Mouse (Mus musculus): ENCODE data around the gene Narfl.
"Not testable (repeated sequence)": the region's sequence is repeated elsewhere in the genome, so short reads cannot be mapped to it uniquely, and the experiment has no call there.

The Narfl gene

DNA sequence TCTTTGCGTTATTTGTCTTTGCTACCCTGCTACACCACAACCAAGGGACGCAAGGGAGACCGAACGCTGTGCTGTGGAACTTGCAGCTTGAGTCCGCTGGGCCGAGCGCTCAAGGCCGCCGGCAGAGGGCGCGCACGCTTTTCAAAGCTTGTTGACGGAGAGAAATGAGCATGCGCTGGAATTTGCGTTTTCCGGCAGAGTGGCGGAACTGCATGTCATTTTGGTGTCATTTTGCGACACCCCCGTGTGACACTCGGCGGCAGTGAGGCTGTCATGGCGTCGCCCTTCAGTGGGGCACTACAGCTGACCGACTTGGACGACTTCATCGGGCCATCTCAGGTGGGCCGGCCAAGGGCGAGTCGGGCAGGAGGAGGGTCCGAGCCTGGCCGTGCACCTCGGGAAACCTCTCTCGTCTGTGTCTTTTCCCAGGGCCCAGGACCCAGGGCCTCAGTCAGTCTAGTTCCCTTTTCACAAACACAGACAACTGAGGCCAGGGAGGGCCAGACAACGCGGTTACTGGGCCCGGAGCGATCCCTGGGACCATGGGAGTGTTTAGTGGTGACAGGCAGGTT lies at the start of gene Narfl:
Gene Narfl, plus strand, starts transcription at position 228 of the 572 bp plus-strand sequence.
- peak; percentile 92 to 95 for DNase-seq (ENCODE audit: low spot score in 2 of 2)

DNA sequence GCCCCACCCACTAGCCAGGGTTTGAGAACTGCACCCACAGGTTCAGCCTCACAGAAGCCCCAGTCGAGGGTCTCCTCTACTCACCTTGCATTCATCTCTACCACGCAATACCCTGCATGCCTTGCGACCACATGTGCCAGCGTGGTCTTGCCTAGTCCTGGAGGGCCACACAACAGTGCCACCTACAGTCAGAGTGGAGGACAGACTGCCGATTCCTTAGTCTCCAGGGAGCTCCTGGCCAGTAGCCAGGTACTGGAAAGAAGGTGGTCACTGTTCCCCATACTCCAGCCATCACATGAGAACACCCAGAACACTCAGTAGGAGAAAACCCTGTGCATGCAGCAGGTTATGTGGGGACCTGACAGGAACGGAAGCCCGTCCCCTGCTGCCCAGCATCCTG lies 49.7 kb upstream of the Narfl start:
- no peak for DNase-seq (ENCODE audit: low spot score in 2 of 2)

DNA sequence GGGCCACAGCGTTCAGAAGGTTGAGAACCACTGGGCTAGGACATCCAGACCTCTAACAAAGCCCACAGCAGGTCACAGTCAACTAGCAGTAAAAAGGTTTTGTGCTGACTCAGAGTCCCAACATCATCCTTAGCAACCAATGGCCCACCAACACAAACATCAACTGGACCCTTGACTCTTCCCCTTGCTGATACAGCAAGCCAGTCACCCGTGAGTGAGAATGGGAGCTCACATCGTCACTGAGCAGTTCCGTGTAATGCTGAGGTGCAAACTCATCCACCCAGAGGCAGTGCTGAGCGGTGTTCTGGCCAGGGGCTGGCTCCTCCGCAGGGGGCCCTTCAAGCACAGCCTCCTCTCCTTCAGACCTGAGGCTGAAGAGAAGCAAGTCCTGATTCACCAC lies 48.3 kb upstream of the Narfl start:
- DNase-seq (ENCODE audit: low spot score in 2 of 2), result no peak

DNA sequence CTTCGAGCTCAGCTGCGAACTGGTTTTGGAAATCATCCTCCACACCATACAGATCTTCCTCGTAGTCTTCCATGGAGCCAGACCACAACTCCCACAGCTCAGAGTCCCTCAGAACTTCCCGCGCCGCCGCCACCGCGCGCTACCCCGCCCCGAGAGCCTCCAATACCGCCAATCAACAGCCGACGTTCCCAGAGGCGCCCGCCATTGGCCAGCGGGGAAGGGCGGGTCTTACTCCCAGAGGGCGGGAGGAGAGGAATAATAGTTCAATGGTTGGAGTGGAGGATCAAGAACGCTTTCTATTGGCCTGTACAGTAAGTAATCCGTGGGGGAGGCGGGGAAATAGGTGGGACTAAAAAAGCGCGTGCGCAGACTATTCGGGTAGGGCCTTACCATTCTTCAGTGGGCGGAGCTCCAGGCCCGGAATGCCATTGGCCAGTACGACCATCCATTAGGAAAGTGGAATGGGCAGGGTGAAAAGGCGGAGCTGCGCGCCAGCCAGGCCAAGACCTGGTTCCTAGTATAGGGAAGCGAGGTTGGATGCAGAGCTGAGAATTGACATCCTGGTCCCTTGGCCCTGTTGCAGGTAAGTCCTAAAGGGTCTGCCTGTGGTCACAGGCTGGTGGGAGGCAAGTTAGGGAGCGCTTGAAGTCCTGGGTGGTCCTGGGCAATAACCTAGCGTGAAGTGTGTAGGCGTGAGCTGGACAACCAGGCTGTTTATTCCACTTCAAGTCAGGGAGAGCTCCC lies 46.1 kb upstream of the Narfl start, which contains the start of the genes Chtf18 and Rpusd1:
Gene Chtf18, minus strand, starts transcription at position 155 of the 744 bp plus-strand sequence.
Gene Rpusd1, plus strand, starts transcription at position 406 of the 744 bp plus-strand sequence.
- DNase-seq (ENCODE audit: low spot score in 2 of 2), result peak; percentile 99 to 100

DNA sequence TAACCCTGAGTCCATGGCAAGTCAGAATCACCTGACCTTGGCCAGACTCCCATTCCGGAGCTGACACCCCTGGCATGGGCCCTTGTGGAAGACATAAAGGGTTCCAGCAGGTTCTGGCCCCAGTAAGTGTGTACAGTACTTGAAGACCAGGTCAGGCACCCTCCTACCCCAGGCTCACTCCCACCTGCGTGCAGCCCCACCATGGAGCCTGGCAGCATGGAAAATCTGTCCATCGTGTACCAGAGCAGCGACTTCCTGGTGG lies 45.6 kb upstream of the Narfl start:
- peak in 1 of 2 experiments; percentile 10 for DNase-seq (ENCODE audit: low spot score in 2 of 2)

DNA sequence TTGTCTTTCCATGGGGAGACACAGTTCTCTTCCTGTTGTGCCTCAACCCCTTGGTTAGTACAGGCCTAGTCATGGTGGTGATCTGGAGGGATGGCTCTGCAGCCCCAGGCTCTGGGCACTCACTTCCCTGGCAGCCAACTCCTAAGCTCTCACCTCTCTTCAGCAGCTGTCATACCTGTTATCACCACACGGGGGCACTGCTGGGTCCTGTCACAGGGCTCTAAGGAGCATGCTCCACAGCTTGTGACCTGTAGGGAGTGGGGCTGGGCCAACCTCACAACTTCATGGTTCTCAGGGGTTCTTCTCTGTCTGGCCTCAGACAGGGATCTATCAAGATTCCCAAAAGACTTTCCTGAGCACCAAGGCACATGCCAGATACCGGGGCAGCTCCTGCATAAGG lies 41.5 kb upstream of the Narfl start:
- peak; percentile 61 to 65 for DNase-seq (ENCODE audit: low spot score in 2 of 2)

DNA sequence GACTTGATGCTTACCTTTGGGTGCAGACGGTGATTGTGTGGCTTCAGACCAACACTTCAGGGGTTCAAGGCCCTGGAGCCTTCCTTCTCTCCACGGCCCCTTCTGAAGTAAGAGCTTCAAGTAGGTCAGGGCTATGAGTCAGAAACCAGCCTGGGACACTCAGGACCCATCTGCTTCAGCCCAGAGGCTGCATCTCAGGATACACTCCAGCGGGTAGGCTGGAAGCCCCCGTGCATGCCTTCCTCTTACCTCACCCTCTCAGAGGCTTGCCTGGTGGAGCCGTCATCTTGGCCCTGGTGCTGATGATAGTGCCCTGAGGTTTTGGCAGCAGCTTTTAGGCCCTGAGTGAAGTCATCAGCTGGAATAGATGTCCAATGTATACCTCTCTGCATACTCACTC lies 38.3 kb upstream of the Narfl start:
- no peak for DNase-seq (ENCODE audit: low spot score in 2 of 2)

DNA sequence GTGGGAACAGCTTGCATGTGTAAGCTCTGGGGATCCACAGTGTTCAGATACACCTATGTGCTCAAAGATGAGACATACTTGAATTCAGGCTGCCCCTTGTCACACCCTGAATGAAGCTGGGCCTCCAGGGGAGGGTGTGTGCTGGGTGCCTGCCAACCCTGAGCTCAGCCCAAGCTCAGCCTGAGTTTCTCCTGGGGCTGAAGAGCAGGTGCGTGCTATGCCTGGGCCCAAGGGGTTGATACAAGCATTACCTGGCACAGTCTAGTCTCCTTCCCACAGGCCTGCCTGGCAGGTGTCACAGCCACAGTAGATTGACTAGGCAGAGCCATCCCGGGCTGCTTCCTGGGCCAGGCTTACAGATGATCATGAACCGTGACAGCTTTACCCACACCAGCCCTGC lies 37.8 kb upstream of the Narfl start, which contains the start of gene Mslnl:
Gene Mslnl, plus strand, starts transcription at position 298 of the 400 bp plus-strand sequence.
- no peak for DNase-seq (ENCODE audit: low spot score in 2 of 2)

DNA sequence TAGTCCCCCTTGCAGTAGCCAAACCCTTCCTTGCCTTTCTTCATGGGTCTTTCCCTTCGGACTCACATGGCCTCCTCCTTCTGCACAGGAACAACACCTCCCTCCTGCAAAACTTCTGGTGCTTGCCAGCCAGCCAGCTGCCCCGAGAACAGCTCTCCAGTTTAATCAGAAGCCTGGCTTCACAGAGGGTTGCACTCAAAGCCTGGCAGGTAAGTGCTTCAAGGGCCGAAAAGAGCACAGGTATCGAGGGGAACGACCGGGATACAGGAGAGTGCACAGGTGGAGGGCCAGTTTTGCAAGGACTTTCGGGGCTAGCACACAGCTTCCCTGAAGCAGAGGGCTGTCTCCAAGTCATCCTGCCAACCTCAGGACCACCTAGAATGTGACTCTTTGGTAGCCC lies 34.7 kb upstream of the Narfl start:
- no peak for DNase-seq (ENCODE audit: low spot score in 2 of 2)

DNA sequence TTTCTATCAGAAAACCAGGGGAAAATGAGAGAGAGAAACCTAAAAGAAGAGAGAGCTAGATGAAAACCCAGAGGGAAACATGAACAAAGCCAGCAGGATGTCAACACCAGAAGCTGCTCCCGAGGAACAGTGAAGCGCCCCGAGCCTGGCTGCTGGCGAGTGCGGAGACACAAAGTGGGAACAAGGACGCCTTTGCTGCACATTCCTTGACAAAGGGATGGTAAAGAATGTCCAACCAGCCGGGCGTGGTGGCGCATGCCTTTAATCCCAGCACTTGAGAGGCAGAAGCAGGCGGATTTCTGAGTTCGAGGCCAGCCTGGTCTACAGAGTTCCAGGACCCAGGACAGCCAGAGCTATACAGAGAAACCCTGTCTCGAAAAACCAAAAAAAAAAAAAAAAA lies 32.1 kb upstream of the Narfl start:
- DNase-seq (ENCODE audit: low spot score in 2 of 2), result not testable (repeated sequence)

DNA sequence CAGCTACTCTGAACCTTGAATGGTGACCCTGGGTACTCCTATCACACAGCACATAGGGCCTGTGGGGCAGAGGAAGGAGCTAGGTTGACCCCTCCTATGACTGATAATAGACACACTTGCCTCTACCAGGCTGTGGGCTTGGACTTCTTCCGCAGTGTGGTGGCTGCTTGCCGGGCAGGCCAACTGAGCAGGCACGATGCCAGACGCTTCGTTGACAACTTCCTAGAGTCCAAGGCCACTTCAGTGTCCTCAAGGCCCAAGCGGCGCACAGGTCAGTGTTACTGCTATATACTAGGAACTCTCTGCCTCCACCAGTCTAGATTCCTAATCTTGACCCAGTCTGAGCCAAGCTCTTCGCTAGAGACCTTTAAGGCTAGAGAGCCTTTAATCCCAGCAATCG lies 29.7 kb upstream of the Narfl start:
- DNase-seq (ENCODE audit: low spot score in 2 of 2), result no peak

DNA sequence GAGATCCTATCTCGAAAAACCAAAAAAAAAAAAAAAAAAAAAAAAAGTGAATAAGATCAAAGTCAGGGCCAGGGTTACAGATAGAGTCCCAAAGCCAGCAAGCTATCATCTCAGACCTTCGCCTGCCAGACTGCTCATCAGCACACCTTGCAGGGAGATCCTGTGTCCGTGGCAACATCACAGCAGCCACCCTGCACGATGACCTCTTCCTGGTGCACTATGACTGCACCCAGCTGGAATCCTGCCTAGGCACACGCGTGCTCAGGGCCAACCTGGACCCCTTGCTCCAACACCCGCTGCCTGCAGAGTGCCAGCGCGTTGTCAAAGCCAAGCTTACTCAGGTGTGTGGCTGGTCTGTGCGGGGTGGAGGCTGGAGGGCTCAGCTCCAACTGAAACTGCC lies 29.3 kb upstream of the Narfl start:
- DNase-seq (ENCODE audit: low spot score in 2 of 2), result no peak

DNA sequence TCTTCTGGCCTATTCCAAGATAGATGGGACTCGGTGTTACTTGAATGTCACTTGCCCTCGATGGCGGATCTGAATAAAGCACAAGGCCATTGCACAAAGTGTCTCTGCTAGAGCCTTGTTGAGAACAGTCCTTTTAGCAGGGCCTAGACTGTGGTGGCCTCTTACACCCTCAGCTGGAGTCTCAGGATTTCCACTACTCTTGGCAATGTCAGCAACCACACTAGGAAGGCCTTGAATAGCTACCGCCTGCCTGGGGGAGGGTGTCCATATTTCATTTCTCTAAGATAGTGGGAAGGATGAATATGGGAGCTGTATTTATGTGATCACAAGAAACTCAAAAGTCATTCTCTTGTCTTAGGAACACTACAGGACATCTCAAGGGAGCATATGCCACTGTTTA lies 25.3 kb upstream of the Narfl start:
- DNase-seq (ENCODE audit: low spot score in 2 of 2), result no peak

DNA sequence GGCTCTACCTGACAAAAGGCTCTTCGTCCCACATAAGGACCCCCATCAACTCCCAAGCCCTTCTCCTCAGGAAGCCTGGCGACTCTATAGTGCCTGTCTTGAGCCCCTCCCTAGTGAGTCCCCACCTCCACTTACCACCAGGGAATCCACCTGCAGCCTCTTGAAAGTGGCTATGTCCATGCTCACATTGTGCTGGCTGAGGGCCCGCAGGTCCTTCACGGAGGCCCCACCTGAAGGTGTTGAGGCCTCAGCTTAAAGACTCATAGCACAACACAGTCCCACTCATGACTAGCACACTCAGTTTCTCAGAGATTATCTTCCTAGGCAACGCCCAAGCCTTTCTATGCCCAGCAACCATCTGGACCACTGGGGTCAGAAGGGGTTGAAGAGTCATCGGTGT lies 24.3 kb upstream of the Narfl start:
- DNase-seq (ENCODE audit: low spot score in 2 of 2), result no peak

DNA sequence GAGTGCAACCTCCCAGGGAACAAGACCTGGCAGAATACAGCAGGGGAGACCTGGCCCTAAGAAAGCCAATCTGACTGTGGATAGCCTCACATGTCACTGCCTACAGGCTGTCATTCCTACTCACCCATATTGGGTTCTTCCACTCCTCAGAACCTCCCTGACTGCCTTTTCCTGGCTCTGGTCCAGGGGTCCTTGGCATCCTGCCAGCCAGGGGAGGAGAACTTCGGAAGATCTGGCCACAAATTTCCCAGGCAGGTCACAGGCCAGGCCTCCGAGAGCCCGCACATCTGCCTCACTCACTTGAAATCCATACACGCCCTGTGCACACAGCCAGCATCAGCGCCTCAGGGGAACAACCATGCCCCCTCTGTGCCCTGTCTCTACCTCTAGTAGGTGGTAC lies 22.1 kb upstream of the Narfl start:
- no peak for DNase-seq (ENCODE audit: low spot score in 2 of 2)

DNA sequence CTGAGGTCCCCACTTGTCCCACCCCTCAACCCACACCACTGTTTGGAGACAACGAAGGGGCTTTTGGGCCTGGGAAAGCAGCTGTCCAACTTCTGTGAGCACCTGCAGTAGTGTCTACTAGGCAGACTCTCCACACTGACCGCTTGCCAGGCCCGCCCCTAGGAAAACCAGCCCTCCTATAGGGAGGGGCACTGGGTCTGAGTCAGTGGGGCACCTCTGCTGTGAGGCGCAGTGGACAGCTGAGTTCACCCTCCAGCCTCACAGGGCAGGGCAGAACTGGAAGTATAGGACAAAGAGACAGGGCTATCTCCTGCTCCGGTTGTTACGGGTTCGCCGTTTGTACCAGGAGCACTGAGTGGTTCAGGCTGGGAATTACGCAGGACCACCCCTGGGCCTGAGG lies 19.3 kb upstream of the Narfl start, which contains the start of gene Msln:
Gene Msln, minus strand, starts transcription at position 138 of the 400 bp plus-strand sequence.
- DNase-seq (ENCODE audit: low spot score in 2 of 2), result no peak

DNA sequence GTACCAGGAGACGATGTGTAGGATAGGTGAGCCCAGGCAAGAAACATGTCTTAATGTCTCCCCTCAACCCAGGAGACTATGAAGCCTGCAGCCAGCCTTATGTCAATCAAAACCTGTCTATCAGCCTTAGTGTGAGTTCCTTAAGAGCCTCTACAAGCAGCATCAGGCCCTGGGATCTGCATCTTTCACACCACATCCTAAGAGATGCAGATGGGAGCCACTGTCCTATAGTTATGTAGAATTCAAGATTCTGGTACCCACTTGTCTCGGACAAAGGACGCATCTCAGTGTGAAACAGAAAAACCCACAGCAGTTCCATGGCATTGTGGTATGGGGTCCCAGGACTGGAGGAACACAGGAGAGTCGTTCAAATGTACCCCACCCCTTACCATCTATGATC lies 18.5 kb upstream of the Narfl start:
- no peak for DNase-seq (ENCODE audit: low spot score in 2 of 2)

DNA sequence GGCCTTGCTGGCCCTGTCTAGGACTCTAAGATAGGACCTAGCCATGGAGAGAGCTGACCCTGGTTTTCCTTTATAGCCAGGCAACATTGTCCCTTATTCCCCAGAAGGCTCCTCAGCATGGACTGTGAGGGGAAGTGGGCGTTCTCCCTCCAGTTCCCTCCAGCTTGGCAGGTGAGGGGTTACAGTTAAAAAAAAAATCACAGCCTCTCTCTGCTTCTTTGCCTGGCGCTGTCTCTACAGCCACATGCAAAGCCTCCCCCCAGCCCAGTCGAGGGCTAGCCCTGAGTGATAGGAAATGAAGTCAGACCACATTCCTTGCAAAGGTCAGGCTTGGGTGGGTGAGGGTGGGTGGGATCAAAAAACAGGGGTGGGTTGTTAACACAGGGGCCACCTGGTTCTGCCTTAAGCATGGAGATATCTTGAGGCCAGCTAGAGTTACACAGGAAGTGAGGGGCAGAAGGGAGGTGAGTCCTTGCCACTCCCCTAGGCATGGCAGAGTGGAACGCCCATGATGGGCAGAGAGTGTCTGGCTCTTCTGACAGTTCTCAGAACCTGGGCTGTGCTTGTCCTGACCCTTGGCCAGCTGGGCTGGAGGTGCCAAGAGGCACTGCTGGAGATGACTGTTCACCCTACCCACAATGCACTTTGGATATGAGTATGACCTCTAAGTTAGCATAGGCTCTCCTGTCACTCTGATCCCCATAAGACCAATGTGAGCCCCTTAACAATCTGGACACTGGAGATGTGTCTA lies 17.8 kb upstream of the Narfl start:
- DNase-seq (ENCODE audit: low spot score in 2 of 2), result no peak

DNA sequence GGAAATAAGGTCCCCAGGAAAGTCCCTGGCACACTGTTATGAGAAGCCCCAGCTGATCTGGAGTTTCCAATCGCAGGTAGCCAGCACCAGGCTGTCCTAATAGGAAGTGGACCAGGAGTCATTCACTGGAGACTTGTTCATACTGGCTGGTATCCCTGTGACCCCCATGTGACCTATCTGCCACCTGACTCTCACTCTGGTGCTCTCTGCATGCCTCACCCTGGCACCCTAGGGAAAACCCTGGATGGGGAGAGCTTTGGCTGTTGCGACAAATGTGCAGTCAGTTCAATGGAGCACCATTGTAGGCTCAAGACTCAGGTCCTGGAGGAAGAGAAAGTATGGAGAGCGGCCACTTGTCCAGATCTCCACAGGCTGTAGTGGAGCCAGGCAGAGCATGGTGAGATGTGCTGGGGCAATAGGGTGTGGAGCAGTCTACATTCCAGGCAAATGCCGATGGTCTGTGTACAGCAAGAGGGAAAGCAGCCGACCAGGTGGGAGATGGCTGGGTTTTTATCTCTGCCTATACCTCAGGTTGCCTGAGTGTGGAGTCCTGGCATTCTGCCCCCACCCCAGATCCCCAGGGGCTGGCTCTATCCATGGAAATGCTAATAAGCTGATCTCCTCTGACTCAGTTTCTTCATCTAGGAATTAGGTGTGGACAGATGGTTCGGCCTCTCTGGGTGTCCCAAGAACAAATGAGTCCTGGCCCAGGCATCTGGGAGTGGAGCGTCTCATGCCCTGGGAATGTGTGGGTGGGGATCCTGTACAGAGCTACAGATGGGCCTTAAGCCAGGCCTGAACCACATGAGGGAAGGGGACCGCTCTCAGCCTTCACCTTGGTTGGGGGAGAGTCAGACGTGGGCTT lies 17.0 kb upstream of the Narfl start:
- no peak for DNase-seq (ENCODE audit: low spot score in 2 of 2)

DNA sequence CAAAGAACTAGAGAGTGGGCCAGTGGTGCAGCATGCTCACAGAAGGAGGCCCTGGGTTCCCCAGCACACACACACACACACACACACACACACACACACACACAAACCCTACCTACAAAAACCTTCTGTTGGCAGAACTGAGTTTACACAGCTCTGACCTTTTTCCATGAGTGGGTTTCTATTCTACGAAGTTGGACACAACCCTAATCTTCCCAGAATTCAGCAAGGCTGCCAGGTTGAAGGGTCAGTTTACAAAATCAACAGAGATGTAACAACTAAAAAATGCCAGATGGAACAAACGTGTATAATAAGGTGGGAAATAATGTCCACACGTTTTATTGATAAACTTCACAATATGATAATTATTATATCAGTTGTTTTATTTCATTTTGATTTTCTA lies 15.9 kb upstream of the Narfl start:
- DNase-seq (ENCODE audit: low spot score in 2 of 2), result no peak

DNA sequence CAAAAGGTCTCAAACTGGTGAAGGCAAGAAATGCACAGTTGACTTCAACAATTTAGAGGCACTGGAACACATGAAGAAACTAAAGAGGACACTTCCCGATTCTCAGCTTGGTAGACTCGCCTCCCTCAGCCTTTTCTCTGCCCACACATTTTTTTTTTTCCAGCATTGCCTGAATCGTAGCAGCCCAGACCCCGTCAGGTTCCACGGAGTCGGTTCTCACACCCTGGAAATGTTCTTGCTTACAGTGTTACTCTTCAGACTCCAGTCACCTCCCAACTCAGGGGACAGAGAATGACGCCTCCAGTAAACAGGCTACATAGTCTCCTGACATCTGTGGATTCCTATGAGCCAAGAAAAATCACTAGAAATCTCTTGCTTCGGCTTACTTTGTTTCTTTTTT lies 13.4 kb upstream of the Narfl start:
- DNase-seq (ENCODE audit: low spot score in 2 of 2), result no peak

DNA sequence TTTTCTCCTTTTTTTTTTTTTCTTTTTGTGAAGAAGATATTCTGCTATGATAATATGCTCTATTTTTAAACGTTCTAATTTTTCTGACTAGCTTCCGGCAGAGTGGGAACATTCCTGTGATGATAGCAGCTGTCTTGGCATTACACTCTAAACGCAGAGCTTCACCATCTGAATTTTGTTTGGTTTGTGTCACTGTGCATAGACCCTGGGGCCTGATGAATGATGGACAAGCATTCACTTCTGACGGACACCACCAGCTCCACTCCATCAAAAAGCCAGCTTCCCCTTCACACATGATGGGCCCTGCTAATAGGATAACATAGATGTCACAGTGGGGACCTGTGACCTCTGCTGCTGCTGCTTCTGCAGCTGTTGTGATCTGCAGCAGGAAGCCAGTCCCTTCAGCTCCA lies 12.0 kb upstream of the Narfl start:
- DNase-seq (ENCODE audit: low spot score in 2 of 2), result no peak

Measured in spleen, postnatal 36 days (tissue).